Mouse (Mus musculus) forebrain, embryonic 14.5 days (tissue): ENCODE results near the gene Wwc1. TPM values are rescaled to one million over a fixed set of nuclear protein-coding genes. Genes with fewer than 3 reads are reported as not detected.

ENCODE experiments used
- ATAC-seq: fragments of 200-750 bp; cut with Nextera tagmentation; 2 replicates; pipeline ENCODE4 v1.8.0; 2017; ENCODE audit warnings: mild to moderate bottlenecking, moderate library complexity
- DNase-seq: peaks from one replicate; pipeline ENCODE4 v3.0.0-alpha.2; 2015; ENCODE audit warnings: low spot score
- H3K27ac ChIP-seq: fragments of 300-500 bp; sonication (generic); 2 replicates; pipeline ENCODE4 v1.5.1; 2014; ENCODE audit warnings: low read depth, mild to moderate bottlenecking, control low read depth, low read length, moderate library complexity
- H3K27me3 ChIP-seq: fragments of 300-500 bp; sonication (generic); replicated peaks from 2 replicates; pipeline ENCODE4 v1.6.1; 2014; ENCODE audit warnings: low read length, control low read depth, mixed read lengths; ENCODE audit not compliant: control insufficient read depth, insufficient read depth
- H3K36me3 ChIP-seq: fragments of 300-500 bp; sonication (generic); 2 replicates; pipeline ENCODE4 v1.6.1; 2014; ENCODE audit warnings: low read length, control low read depth; ENCODE audit not compliant: control insufficient read depth, insufficient read depth
- H3K4me1 ChIP-seq: fragments of 300-500 bp; sonication (generic); 2 replicates; pipeline ENCODE4 v1.6.1; 2014; ENCODE audit warnings: antibody characterized with exemption, low read length, control low read depth; ENCODE audit not compliant: control insufficient read depth, insufficient read depth
- H3K4me2 ChIP-seq: fragments of 300-500 bp; sonication (generic); 2 replicates; pipeline ENCODE4 v1.6.1; 2014; ENCODE audit warnings: mild to moderate bottlenecking, control low read depth, low read length
- H3K4me3 ChIP-seq: fragments of 300-500 bp; sonication (generic); 2 replicates; pipeline ENCODE4 v1.5.1; 2014; ENCODE audit warnings: low read depth, low read length, control low read depth
- H3K9ac ChIP-seq: fragments of 300-500 bp; sonication (generic); 2 replicates; pipeline ENCODE4 v1.6.1; 2014; ENCODE audit warnings: mild to moderate bottlenecking, low read length, control low read depth, moderate library complexity
- H3K9me3 ChIP-seq: fragments of 300-500 bp; sonication (generic); replicated peaks from 2 replicates; pipeline ENCODE4 v1.6.1; 2016; ENCODE audit warnings: low read length, control low read depth, mixed read lengths; ENCODE audit not compliant: control insufficient read depth
- WGBS: fragments of 180-500 bp; shearing (Covaris S2); extraction: QIAGEN DNeasy Blood & Tissue Kit; methylation state at CpG from one replicate; pipeline ENCODE4 v1.1.7; 2014; 5-methylcytosine and 5-hydroxymethylcytosine counted together
- polyA plus RNA-seq: library from polyadenylated mRNA; unstranded; fragments of >200 nt; fragmentation: Nextera tagmentation; extraction: Ambion mirVana; gene quantifications from 2 replicates; pipeline ENCODE4 v1.2.1, GENCODE M21; 2014

Gene Wwc1
- polyA plus RNA-seq, 1 experiment from 2014 or later: 10.4 TPM

DNA sequence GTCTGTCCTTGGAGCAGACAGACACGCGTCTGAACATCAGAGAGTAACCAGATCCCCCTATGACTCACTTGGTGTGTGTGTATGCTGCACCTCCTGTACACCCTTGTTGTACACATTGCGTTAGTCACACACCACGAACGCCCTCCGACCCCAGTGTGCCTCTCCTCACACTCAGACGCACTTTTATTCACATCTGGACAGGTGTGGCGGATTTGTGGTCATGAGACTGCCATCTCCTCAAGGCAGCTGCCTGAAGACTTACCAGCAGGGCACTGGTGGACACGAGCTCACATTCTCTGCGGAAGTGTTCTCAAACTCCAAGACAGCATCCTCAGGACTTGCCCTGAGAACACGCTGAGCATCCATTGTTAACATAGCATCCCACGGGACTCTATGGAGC lies 17.7 kb upstream of the Wwc1 start:
- Histone ChIP-seq H3K36me3 (no peaks in the 10 kb centered on the region), H3K27ac (no peak overlapping the region), H3K9me3 (no peaks in the 10 kb centered on the region), H3K27me3 (no peaks in the 10 kb centered on the region), H3K9ac (no peak overlapping the region), H3K4me2 (no peak overlapping the region), H3K4me3 (no peak overlapping the region), H3K4me1 (peaks cover 13% of the 10 kb centered on the region)
- ATAC-seq (no peak), DNase-seq (no peak)
- 85% methylated on average over 12 of the region's 12 CpGs for WGBS

DNA sequence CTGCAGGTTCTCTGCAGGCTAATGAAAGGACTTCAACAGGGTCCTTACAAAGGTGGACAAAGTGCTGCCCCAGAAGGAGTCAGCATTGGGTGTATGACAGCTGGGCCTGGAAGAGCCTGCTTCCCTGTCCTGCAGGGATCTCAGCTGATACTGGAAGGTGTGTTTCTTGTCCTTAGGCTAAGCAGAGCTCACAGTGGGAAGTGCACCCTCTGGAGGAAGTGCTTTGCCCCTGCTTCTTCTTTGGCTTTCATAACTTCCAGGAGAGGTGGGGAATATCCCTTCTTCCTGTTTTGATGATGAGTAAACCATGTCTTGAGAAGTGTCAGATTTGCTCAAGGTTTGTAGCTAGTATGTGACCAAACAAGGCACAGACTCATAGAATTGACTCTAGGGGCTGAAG lies 15.0 kb upstream of the Wwc1 start:
- no peaks in the 10 kb centered on the region for H3K36me3 ChIP-seq
- ATAC-seq: no peak
- no peak overlapping the region for H3K9ac ChIP-seq
- peaks cover 5% of the 10 kb centered on the region for H3K4me1 ChIP-seq
- H3K4me2 ChIP-seq: no peak overlapping the region
- no peaks in the 10 kb centered on the region for H3K27me3 ChIP-seq
- no peak overlapping the region for H3K4me3 ChIP-seq
- no peaks in the 10 kb centered on the region for H3K9me3 ChIP-seq
- H3K27ac ChIP-seq: no peak overlapping the region
- no peak for DNase-seq

DNA sequence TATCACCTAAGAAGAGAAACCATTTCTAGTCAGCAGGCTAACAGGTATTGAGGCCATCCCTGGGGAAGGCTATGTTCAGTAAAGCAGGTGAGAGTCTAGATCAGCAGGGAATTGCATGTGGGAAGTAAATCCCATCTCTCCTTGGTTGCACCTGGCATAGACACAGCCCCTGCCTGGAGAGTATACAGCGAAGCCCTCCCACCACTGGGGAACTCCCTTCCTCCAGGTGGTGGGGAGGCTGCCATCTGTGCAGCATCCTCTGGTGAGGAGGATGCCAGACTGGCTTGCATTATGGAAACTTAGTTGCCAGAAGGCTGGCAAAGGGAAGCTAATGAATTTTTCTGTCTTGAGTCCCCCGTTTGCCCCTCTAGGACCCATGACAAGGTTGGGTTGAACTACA lies 11.5 kb upstream of the Wwc1 start:
- WGBS: 65% methylated on average over 2 of the region's 2 CpGs
- Histone ChIP-seq H3K4me2 (no peak overlapping the region), H3K9ac (no peak overlapping the region), H3K4me1 (0 out of 2 replicates have a peak, but pooled peaks cover 3% of the 10 kb centered on the region), H3K9me3 (no peaks in the 10 kb centered on the region), H3K27me3 (no peaks in the 10 kb centered on the region), H3K36me3 (no peaks in the 10 kb centered on the region), H3K27ac (no peak overlapping the region), H3K4me3 (no peak overlapping the region)
- ATAC-seq (peak; percentile 83), DNase-seq (peak; percentile 74)

DNA sequence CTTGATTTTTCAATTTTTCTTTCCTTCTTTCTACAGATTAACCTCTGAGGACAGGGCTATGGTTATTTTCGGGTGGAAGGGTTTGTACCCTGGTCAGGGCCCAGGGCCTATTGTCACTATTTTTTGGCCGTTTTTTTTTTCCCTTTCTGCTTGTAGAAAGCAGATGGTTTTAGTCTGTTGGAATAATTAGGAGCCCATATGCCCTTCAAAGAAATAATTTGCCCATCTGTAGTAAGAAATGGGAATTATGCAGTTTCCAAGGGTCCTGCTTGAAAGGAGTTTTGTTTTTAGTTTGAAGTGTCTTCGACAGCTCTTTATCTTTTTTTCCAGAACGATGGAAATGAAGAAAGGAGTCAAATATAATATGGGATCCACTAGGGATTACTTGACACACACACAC lies 9.6 kb upstream of the Wwc1 start:
- Histone ChIP-seq H3K9ac (no peak overlapping the region), H3K4me3 (no peak overlapping the region), H3K4me2 (no peak overlapping the region), H3K4me1 (peaks cover 6% of the 10 kb centered on the region), H3K27me3 (no peaks in the 10 kb centered on the region), H3K9me3 (no peaks in the 10 kb centered on the region), H3K27ac (no peak overlapping the region; the same call in 1 of the 2 replicates), H3K36me3 (no peaks in the 10 kb centered on the region)
- DNase-seq (peak; percentile 53), ATAC-seq (no peak)
- 54% methylated on average over 4 of the region's 4 CpGs for WGBS

DNA sequence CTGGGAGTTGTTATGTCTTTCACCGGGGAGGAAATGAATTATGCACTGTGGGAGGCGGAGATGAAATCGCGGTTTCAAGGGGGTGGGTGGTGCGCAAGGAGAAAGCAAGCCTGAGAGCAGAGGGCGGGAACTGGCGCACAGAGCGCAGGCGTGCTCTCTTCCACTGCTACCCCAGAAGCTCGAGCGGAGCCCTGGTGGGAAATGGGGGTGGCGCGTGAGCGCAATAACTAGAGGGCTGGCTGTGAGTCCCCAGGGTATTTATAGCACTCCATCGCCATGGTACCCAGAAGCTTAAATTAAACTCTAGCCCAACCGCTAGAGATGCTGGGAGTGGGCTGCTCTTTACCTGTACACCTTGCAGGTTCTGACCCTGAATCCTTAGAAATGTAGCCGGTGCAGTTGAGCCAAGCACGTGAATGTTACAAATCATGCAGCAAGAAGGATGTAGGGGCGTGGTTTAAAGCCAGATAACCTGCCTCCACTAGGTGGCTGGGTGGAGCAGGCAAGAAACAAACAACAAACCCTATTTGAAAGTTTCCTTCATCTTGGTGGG lies 5.6 kb upstream of the Wwc1 start:
- Histone ChIP-seq H3K9me3 (no peaks in the 10 kb centered on the region), H3K27ac (no peak overlapping the region), H3K9ac (peak overlapping the region; percentile 6; the same call in 1 of the 2 replicates), H3K4me3 (peak overlapping the region; percentile 14; the same call in 1 of the 2 replicates), H3K27me3 (no peaks in the 10 kb centered on the region), H3K4me2 (peak overlapping the region; percentile 31), H3K4me1 (peaks cover 6% of the 10 kb centered on the region), H3K36me3 (no peaks in the 10 kb centered on the region)
- WGBS: 2% methylated on average over 19 of the region's 19 CpGs
- ATAC-seq (peak; percentile 74), DNase-seq (peak; percentile 71)

DNA sequence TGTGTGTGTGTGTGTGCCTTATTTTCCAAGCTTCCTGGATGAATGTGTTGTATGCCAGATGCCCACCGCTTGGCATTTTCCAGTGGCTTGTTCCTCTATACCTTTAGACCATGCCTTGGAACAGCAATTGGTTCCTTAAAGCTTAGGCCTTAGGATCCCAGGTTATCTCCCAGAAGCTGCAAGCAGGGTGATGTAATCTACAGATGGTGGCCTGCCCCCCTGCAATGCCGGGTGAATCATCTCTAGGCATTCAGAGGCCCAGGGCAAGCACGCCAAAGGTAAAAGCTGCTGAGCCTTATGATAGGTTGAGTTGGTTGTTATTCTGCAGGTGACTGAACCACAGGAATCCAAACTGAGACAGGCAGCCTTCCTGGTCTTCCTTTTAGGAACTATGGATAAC lies 2.4 kb upstream of the Wwc1 start:
- no peak for ATAC-seq
- H3K36me3 ChIP-seq: no peaks in the 10 kb centered on the region
- H3K9ac ChIP-seq: no peak overlapping the region
- H3K4me2 ChIP-seq: no peak overlapping the region
- no peaks in the 10 kb centered on the region for H3K27me3 ChIP-seq
- WGBS: 90% methylated on average over 3 of the region's 3 CpGs
- H3K4me1 ChIP-seq: peaks cover 18% of the 10 kb centered on the region
- H3K27ac ChIP-seq: no peak overlapping the region
- no peaks in the 10 kb centered on the region for H3K9me3 ChIP-seq
- DNase-seq: no peak
- H3K4me3 ChIP-seq: no peak overlapping the region

DNA sequence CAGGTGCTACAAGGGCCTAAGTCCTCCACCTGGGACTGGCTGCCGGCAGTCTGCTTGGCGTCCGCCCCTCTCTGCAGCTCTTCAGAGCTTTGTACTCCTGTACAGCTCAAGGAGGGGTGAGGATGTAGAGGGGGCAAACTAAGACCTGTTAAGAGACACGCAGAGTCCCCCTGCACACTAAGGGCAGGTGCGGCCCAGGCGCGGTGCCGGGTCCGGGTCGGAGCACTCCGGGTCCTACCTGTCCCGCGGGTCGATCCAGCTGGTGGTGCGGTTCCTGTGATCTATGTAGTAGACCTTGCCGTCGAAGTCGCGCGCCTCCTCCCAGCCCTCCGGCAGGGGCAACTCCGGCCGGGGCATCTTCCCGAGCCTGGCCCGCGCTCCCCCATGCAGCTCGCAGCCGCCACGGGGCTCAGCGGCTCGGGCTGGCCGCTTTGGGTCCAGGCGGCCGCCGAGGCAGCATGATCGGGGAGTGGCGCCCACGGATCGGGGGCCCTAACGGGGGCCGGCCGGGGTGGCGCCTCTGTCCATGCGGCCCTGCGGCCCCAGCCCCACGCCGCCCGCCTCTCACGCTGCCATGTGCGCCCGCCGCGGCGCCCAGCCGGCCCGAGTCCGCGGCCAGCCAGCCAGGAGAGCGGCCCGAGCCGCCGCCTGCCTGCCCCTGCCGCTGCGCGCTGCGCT lies 455 bp downstream of the Wwc1 start:
- Histone ChIP-seq H3K4me1 (peaks cover 30% of the 10 kb centered on the region), H3K36me3 (no peaks in the 10 kb centered on the region), H3K9ac (peak overlapping the region; percentile 86), H3K4me2 (peak overlapping the region; percentile 83), H3K9me3 (no peaks in the 10 kb centered on the region), H3K4me3 (peak overlapping the region; percentile 79), H3K27ac (peak overlapping the region; percentile 79), H3K27me3 (no peaks in the 10 kb centered on the region)
- WGBS: under 1% methylated on average over 34 of the region's 66 CpGs
- ATAC-seq (peak; percentile 61), DNase-seq (no peak)

DNA sequence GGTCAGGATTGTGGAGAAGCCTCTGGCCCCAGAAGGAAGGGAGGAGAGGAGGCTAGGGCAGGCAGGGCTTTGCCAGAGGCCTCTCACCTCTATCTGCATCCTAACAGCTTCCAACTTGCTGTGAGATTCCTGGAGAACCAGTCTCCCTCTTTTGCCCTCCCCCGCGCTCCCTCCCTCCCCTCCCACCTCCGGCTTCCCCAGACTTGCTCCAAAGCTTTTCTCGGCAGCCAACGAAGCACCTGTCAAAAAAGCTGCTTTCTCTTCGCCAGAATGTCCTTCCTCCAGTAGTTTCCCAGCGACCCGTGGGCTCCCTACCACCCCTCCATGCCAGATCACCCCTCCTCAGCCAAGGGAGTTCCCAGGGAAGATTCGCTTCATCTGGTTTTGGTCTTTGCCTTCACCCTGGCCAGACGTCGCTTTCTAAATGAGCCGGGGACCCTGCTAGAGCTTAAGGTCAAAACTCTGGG lies 1.0 kb downstream of the Wwc1 start:
- Histone ChIP-seq H3K27ac (peak overlapping the region; percentile 79), H3K4me1 (peaks cover 30% of the 10 kb centered on the region)
- DNase-seq: no peak

DNA sequence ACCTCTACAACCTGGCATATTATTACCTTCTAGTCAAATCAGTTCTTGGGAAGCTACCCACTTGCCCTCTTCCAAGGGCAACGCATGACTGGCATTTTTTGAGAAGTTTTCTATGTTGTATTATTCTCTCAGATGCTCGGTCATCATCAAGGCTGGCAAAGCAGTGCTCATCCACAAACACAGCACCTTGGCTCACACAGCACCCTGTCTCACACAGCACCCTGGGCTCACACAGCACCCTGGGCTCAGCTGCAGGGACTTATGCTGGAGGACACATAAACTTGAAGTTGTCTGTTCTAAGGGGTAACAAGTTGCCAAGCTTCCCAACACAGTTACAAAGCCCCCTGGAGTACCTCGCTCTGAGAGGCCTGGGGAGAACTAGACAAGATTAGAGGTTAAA lies 2.5 kb downstream of the Wwc1 start:
- Histone ChIP-seq H3K4me3 (no peak overlapping the region), H3K4me1 (peaks cover 40% of the 10 kb centered on the region), H3K36me3 (no peaks in the 10 kb centered on the region), H3K27ac (no peak overlapping the region), H3K27me3 (no peaks in the 10 kb centered on the region), H3K4me2 (peak overlapping the region; percentile 83), H3K9me3 (no peaks in the 10 kb centered on the region), H3K9ac (no peak overlapping the region)
- no peak for ATAC-seq
- DNase-seq: no peak
- 77% methylated on average over 3 of the region's 3 CpGs for WGBS

More for the DNA sequence above, 1.0 kb downstream of the Wwc1 start:
- Histone ChIP-seq H3K4me3 (peak overlapping the region; percentile 79), H3K9me3 (no peaks in the 10 kb centered on the region), H3K4me2 (peak overlapping the region; percentile 83), H3K36me3 (no peaks in the 10 kb centered on the region), H3K27me3 (no peaks in the 10 kb centered on the region), H3K9ac (peak overlapping the region; percentile 86)
- 0% methylated on average over 12 of the region's 12 CpGs for WGBS
- no peak for ATAC-seq
